Mouse (Mus musculus): ENCODE data around the gene Mrap. TPM values are rescaled to one million over a fixed set of nuclear protein-coding genes. Genes with fewer than 3 reads are reported as not detected.
A peak's percentile ranks its signal among the peaks of the same experiment; 100 is the strongest.

Gene Mrap
- polyA plus RNA-seq, 1 experiment from 2014 or later, result not detected

DNA sequence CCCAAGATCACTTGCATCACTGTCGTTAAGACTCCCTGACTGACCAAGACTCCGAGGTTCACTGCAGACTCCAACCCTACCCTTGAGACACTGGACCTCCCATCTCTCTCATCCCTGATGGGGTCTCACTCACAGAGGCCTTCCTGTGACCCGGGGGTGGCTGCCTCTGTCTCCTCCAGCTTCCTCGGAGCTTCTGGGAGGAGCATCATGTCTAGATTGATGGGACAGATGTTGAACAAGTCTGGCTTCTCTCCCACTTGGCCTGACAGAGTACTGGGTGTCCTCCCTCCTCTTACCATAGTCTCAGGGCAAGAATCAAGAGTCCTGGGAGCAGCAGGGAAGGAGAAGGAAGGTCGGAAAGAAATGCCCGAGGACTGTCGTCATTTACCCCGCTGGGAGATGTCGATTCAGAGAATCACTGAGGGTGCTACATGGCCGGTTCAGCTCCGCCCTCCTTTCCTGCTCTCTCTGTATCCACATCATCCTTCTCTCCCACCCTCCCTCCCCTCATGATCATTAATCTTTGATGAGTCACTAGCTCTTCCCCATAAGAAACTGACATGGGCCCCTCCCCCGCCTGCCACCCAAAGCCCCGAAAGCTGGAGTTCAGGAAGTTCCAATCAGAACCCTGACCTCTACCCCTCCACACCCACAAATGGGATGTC, 33.7 kb upstream of the Mrap start:
- Histone ChIP-seq H3K4me2 (replicated peaks; ENCODE audit: low read depth, low read length) (no peak overlapping the region), H3K4me1 (ENCODE audit: control insufficient read depth, insufficient read depth, low read length) (peaks cover 7% of the 10 kb centered on the region; the same call in 1 of the 2 replicates), H3K9ac (ENCODE audit: low read depth, low read length) (no peak overlapping the region), H3K9me3 (ENCODE audit: control insufficient read depth, low read length) (0 out of 2 replicates have a peak, but pooled peaks cover 2% of the 10 kb centered on the region), H3K27me3 (ENCODE audit: control insufficient read depth, insufficient read depth, low read length) (no peaks in the 10 kb centered on the region), H3K4me3 (ENCODE audit: low read length) (no peak overlapping the region), H3K27ac (ENCODE audit: low read depth, low read length) (no peak overlapping the region), H3K36me3 (ENCODE audit: control insufficient read depth, insufficient read depth, low read length) (no peaks in the 10 kb centered on the region)
- ATAC-seq (ENCODE audit: low FRiP score, low TSS enrichment), result no peak
- WGBS, result 32% methylated on average over 13 of the region's 13 CpGs

DNA sequence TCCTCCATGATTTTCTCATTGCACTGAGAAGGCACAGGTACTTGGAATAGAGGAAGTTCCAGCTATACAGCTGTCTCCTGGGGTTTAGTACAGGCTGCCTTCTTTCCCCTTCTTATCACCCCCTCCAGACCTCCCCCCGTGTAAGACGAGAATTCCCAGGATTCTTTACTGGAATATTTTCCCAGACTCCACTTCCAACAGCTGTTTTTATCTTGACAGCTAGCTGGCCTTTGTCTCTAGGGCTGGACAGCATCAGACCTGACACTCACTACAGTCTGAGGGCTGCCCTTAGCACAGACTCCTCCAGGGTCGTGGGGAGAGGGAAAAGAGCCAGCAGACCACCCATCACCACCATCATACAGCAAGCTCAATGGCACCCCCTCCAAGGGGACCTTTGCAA, 31.7 kb upstream of the Mrap start:
- 32% methylated on average over 3 of the region's 3 CpGs for WGBS
- no peaks in the 10 kb centered on the region for H3K27me3 ChIP-seq (ENCODE audit: control insufficient read depth, insufficient read depth, low read length)
- H3K9ac ChIP-seq (ENCODE audit: low read depth, low read length), result no peak overlapping the region
- H3K4me2 ChIP-seq (replicated peaks; ENCODE audit: low read depth, low read length), result no peak overlapping the region
- no peaks in the 10 kb centered on the region for H3K36me3 ChIP-seq (ENCODE audit: control insufficient read depth, insufficient read depth, low read length)
- H3K27ac ChIP-seq (ENCODE audit: low read depth, low read length), result no peak overlapping the region
- H3K9me3 ChIP-seq (ENCODE audit: control insufficient read depth, low read length), result 0 out of 2 replicates have a peak, but pooled peaks cover 2% of the 10 kb centered on the region
- H3K4me1 ChIP-seq (ENCODE audit: control insufficient read depth, insufficient read depth, low read length), result peaks cover 14% of the 10 kb centered on the region; the same call in 1 of the 2 replicates
- H3K4me3 ChIP-seq (ENCODE audit: low read length), result no peak overlapping the region
- ATAC-seq (ENCODE audit: low FRiP score, low TSS enrichment), result no peak

GRCm38 (mm10) chr16:90709711-90710289, 28.2 kb upstream of the Mrap start:
- no peak for ATAC-seq (ENCODE audit: low FRiP score, low TSS enrichment)
- Histone ChIP-seq H3K9me3 (ENCODE audit: control insufficient read depth, low read length) (0 out of 2 replicates have a peak, but pooled peaks cover 2% of the 10 kb centered on the region), H3K27ac (ENCODE audit: low read depth, low read length) (no peak overlapping the region), H3K27me3 (ENCODE audit: control insufficient read depth, insufficient read depth, low read length) (no peaks in the 10 kb centered on the region), H3K36me3 (ENCODE audit: control insufficient read depth, insufficient read depth, low read length) (no peaks in the 10 kb centered on the region), H3K4me2 (replicated peaks; ENCODE audit: low read depth, low read length) (no peak overlapping the region), H3K9ac (ENCODE audit: low read depth, low read length) (no peak overlapping the region), H3K4me1 (ENCODE audit: control insufficient read depth, insufficient read depth, low read length) (0 out of 2 replicates have a peak, but pooled peaks cover 10% of the 10 kb centered on the region), H3K4me3 (ENCODE audit: low read length) (no peak overlapping the region)
- 64% methylated on average over 17 of the region's 17 CpGs for WGBS

DNA sequence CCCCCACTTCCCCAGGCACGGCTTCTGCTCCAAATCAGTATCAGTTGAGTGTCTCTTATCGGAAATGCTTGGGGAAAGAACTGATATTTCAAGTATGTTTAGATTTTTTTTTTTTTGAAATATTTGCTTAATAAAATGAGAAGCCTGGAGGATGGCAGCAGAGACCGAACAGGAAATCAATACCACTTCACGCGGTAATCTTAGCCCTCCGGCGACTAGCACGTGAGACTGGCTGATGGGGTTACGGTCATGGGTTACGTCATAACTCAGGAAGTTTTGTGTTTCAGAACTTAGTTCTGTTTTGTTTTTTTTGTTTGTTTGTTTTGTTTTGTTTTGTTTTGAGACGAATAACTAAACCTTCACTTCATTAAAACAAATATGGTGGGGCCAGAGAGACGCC, 27.7 kb upstream of the Mrap start:
- Histone ChIP-seq H3K4me1 (ENCODE audit: control insufficient read depth, insufficient read depth, low read length) (0 out of 2 replicates have a peak, but pooled peaks cover 10% of the 10 kb centered on the region), H3K9ac (ENCODE audit: low read depth, low read length) (no peak overlapping the region), H3K36me3 (ENCODE audit: control insufficient read depth, insufficient read depth, low read length) (no peaks in the 10 kb centered on the region), H3K9me3 (ENCODE audit: control insufficient read depth, low read length) (0 out of 2 replicates have a peak, but pooled peaks cover 2% of the 10 kb centered on the region), H3K27me3 (ENCODE audit: control insufficient read depth, insufficient read depth, low read length) (no peaks in the 10 kb centered on the region), H3K4me3 (ENCODE audit: low read length) (no peak overlapping the region), H3K4me2 (replicated peaks; ENCODE audit: low read depth, low read length) (no peak overlapping the region), H3K27ac (ENCODE audit: low read depth, low read length) (no peak overlapping the region)
- WGBS, result 75% methylated on average over 12 of the region's 12 CpGs
- no peak for ATAC-seq (ENCODE audit: low FRiP score, low TSS enrichment)

GRCm38 (mm10) chr16:90724051-90724450, 14.0 kb upstream of the Mrap start:
- H3K36me3 ChIP-seq (ENCODE audit: control insufficient read depth, insufficient read depth, low read length), result peaks cover 38% of the 10 kb centered on the region
- no peak overlapping the region for H3K4me3 ChIP-seq (ENCODE audit: low read length)
- WGBS, result 96% methylated on average over 4 of the region's 4 CpGs
- H3K27me3 ChIP-seq (ENCODE audit: control insufficient read depth, insufficient read depth, low read length), result no peaks in the 10 kb centered on the region
- H3K4me2 ChIP-seq (replicated peaks; ENCODE audit: low read depth, low read length), result no peak overlapping the region
- 0 out of 2 replicates have a peak, but pooled peaks cover 4% of the 10 kb centered on the region for H3K4me1 ChIP-seq (ENCODE audit: control insufficient read depth, insufficient read depth, low read length)
- H3K9me3 ChIP-seq (ENCODE audit: control insufficient read depth, low read length), result no peaks in the 10 kb centered on the region
- no peak overlapping the region for H3K27ac ChIP-seq (ENCODE audit: low read depth, low read length)
- no peak overlapping the region for H3K9ac ChIP-seq (ENCODE audit: low read depth, low read length)
- ATAC-seq (ENCODE audit: low FRiP score, low TSS enrichment), result no peak

- Histone ChIP-seq H3K4me3 (ENCODE audit: low read length) (peak overlapping the region; percentile 78), H3K4me1 (ENCODE audit: control insufficient read depth, insufficient read depth, low read length) (0 out of 2 replicates have a peak, but pooled peaks cover 4% of the 10 kb centered on the region), H3K9me3 (ENCODE audit: control insufficient read depth, low read length) (peaks cover 4% of the 10 kb centered on the region; the same call in 1 of the 2 replicates), H3K27ac (ENCODE audit: low read depth, low read length) (no peak overlapping the region), H3K36me3 (ENCODE audit: control insufficient read depth, insufficient read depth, low read length) (peaks cover 19% of the 10 kb centered on the region; the same call in 1 of the 2 replicates), H3K9ac (ENCODE audit: low read depth, low read length) (peak overlapping the region; percentile 81), H3K4me2 (replicated peaks; ENCODE audit: low read depth, low read length) (peak overlapping the region; percentile 87), H3K27me3 (ENCODE audit: control insufficient read depth, insufficient read depth, low read length) (no peaks in the 10 kb centered on the region)
- ATAC-seq (ENCODE audit: low FRiP score, low TSS enrichment), result peak; percentile 72
- WGBS, result 8% methylated on average over 38 of the region's 38 CpGs
Measured at GRCm38 (mm10) chr16:90726600-90727227, 11.3 kb upstream of the Mrap start.

- H3K36me3 ChIP-seq (ENCODE audit: control insufficient read depth, insufficient read depth, low read length), result peaks cover 14% of the 10 kb centered on the region; the same call in 1 of the 2 replicates
- peak within 1 kb of the TSS; percentile 69; the same call in 1 of the 2 replicates for H3K27ac ChIP-seq (ENCODE audit: low read depth, low read length)
- H3K9ac ChIP-seq (ENCODE audit: low read depth, low read length), result peak within 1 kb of the TSS; percentile 81
- peak; percentile 95 for ATAC-seq (ENCODE audit: low FRiP score, low TSS enrichment)
- WGBS, result 2% methylated on average over 53 of the region's 53 CpGs
- H3K27me3 ChIP-seq (ENCODE audit: control insufficient read depth, insufficient read depth, low read length), result no peaks in the 10 kb centered on the region
- peak within 1 kb of the TSS; percentile 87 for H3K4me2 ChIP-seq (replicated peaks; ENCODE audit: low read depth, low read length)
- peaks cover 4% of the 10 kb centered on the region; the same call in 1 of the 2 replicates for H3K9me3 ChIP-seq (ENCODE audit: control insufficient read depth, low read length)
- H3K4me3 ChIP-seq (ENCODE audit: low read length), result peak within 1 kb of the TSS; percentile 78
- 0 out of 2 replicates have a peak, but pooled peaks cover 4% of the 10 kb centered on the region for H3K4me1 ChIP-seq (ENCODE audit: control insufficient read depth, insufficient read depth, low read length)
Measured at GRCm38 (mm10) chr16:90727233-90728115, 10.5 kb upstream of the Mrap start, which contains the start of gene Mis18a. Gene Mis18a, minus strand, starts transcription at chr16:90727404.

- Histone ChIP-seq H3K9me3 (ENCODE audit: control insufficient read depth, low read length) (peaks cover 4% of the 10 kb centered on the region; the same call in 1 of the 2 replicates), H3K4me2 (replicated peaks; ENCODE audit: low read depth, low read length) (no peak overlapping the region), H3K27ac (ENCODE audit: low read depth, low read length) (no peak overlapping the region), H3K27me3 (ENCODE audit: control insufficient read depth, insufficient read depth, low read length) (no peaks in the 10 kb centered on the region), H3K4me1 (ENCODE audit: control insufficient read depth, insufficient read depth, low read length) (no peaks in the 10 kb centered on the region), H3K4me3 (ENCODE audit: low read length) (no peak overlapping the region), H3K36me3 (ENCODE audit: control insufficient read depth, insufficient read depth, low read length) (no peaks in the 10 kb centered on the region), H3K9ac (ENCODE audit: low read depth, low read length) (no peak overlapping the region)
- 67% methylated on average over 4 of the region's 4 CpGs for WGBS
- no peak for ATAC-seq (ENCODE audit: low FRiP score, low TSS enrichment)
Measured at GRCm38 (mm10) chr16:90735611-90736010, 2.4 kb upstream of the Mrap start.
